Mouse (Mus musculus): ENCODE results near the gene Rassf9.

DNA sequence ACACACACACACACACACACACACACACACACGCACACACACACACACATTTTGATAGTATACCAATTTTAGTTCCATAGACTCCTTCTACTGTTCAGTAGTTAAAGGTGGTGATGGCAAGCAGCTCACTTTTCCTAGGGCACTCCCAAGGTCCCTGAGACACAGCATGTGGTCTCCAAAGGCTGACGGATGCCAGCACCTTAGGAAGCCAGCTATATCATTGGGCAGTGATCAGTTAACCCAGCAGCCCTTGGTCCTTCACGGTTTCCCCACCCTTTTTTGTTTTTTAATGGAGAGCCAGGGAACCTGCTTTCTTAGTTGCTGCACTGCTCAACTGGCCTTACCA is 588 bp upstream of the Rassf9 start:
- TF ChIP-seq USF1 (IDR thresholded peaks at IDR 0.05; ENCODE audit: low read depth, low read length) (no peak), POLR2A (IDR thresholded peaks at IDR 0.05; ENCODE audit: low read depth, low read length) (no peak), GABPA (IDR thresholded peaks at IDR 0.05; ENCODE audit: insufficient replicate concordance, low read depth, low read length) (no peak), CTCF (conservative IDR thresholded peaks at IDR 0.05 in 1 of 2, IDR thresholded peaks at IDR 0.05 in 1 of 2; ENCODE audit: low read depth in 2 of 2, low read length in 2 of 2) (no peak), TCF12 (IDR thresholded peaks at IDR 0.05; ENCODE audit: low read depth, low read length) (no peak), E2F4 (IDR thresholded peaks at IDR 0.05; ENCODE audit: insufficient replicate concordance, low read depth, low read length) (no peak), BHLHE40 (IDR thresholded peaks at IDR 0.05; ENCODE audit: low read depth, low read length) (no peak), RCOR1 (conservative IDR thresholded peaks at IDR 0.05; ENCODE audit: low read depth, low read length) (no peak), CHD2 (IDR thresholded peaks at IDR 0.05; ENCODE audit: low read length) (no peak)

Measured in CH12.LX (cell line).